Mouse (Mus musculus): ENCODE measurements around the gene Olfr462. TPM values are rescaled to one million over a fixed set of nuclear protein-coding genes. Genes with fewer than 3 reads are reported as not detected.

The Olfr462 gene
- polyA plus RNA-seq (2012; ENCODE audit: insufficient read depth, insufficient read length, missing spikeins) = not detected in 2 replicates

- Histone ChIP-seq H3K4me1 (ENCODE audit: control insufficient read depth, insufficient read depth, insufficient read length, low read length) (no peaks in the 10 kb centered on the region), H3K27ac (replicated peaks; ENCODE audit: low read depth, low read length) (no peak within 1 kb of the TSS), H3K4me3 (ENCODE audit: insufficient read depth, low read depth, low read length) (no peak within 1 kb of the TSS)
These were observed at the start of gene Olfr462 for GRCm38 (mm10) chr11:87892168-87892567. Olfr462 (minus strand) TSS chr11:87892268.

GRCm38 (mm10) chr11:87935467-87935866 is 43.4 kb upstream of the Olfr462 start:
- no peak overlapping the region for H3K27ac ChIP-seq (replicated peaks; ENCODE audit: low read depth, low read length)
- no peaks in the 10 kb centered on the region for H3K4me1 ChIP-seq (ENCODE audit: control insufficient read depth, insufficient read depth, insufficient read length, low read length)
- H3K4me3 ChIP-seq (ENCODE audit: insufficient read depth, low read depth, low read length) = no peak overlapping the region

GRCm38 (mm10) chr11:87933731-87934130 is 41.7 kb upstream of the Olfr462 start:
- H3K27ac ChIP-seq (replicated peaks; ENCODE audit: low read depth, low read length) = no peak overlapping the region
- no peaks in the 10 kb centered on the region for H3K4me1 ChIP-seq (ENCODE audit: control insufficient read depth, insufficient read depth, insufficient read length, low read length)
- no peak overlapping the region for H3K4me3 ChIP-seq (ENCODE audit: insufficient read depth, low read depth, low read length)

GRCm38 (mm10) chr11:87930348-87930747 is 38.3 kb upstream of the Olfr462 start:
- Histone ChIP-seq H3K27ac (replicated peaks; ENCODE audit: low read depth, low read length) (no peak overlapping the region), H3K4me1 (ENCODE audit: control insufficient read depth, insufficient read depth, insufficient read length, low read length) (no peaks in the 10 kb centered on the region), H3K4me3 (ENCODE audit: insufficient read depth, low read depth, low read length) (no peak overlapping the region)

GRCm38 (mm10) chr11:87920966-87921365 is 28.9 kb upstream of the Olfr462 start, which contains the start of gene Olfr464:
Olfr464 (minus strand) TSS chr11:87920967.
- Histone ChIP-seq H3K4me3 (ENCODE audit: insufficient read depth, low read depth, low read length) (no peak within 1 kb of the TSS), H3K27ac (replicated peaks; ENCODE audit: low read depth, low read length) (no peak within 1 kb of the TSS), H3K4me1 (ENCODE audit: control insufficient read depth, insufficient read depth, insufficient read length, low read length) (no peaks in the 10 kb centered on the region)

- Histone ChIP-seq H3K27ac (replicated peaks; ENCODE audit: low read depth, low read length) (no peak overlapping the region), H3K4me1 (ENCODE audit: control insufficient read depth, insufficient read depth, insufficient read length, low read length) (no peaks in the 10 kb centered on the region), H3K4me3 (ENCODE audit: insufficient read depth, low read depth, low read length) (no peak overlapping the region)
These were observed 28.2 kb upstream of the Olfr462 start for GRCm38 (mm10) chr11:87920301-87920700.

GRCm38 (mm10) chr11:87916005-87916404 is 23.9 kb upstream of the Olfr462 start:
- H3K4me1 ChIP-seq (ENCODE audit: control insufficient read depth, insufficient read depth, insufficient read length, low read length) = no peaks in the 10 kb centered on the region
- H3K4me3 ChIP-seq (ENCODE audit: insufficient read depth, low read depth, low read length) = no peak overlapping the region
- H3K27ac ChIP-seq (replicated peaks; ENCODE audit: low read depth, low read length) = no peak overlapping the region

GRCm38 (mm10) chr11:87904331-87904730 is 12.3 kb upstream of the Olfr462 start:
- Histone ChIP-seq H3K27ac (replicated peaks; ENCODE audit: low read depth, low read length) (no peak overlapping the region), H3K4me3 (ENCODE audit: insufficient read depth, low read depth, low read length) (no peak overlapping the region), H3K4me1 (ENCODE audit: control insufficient read depth, insufficient read depth, insufficient read length, low read length) (no peaks in the 10 kb centered on the region)

GRCm38 (mm10) chr11:87897287-87897686 is 5.2 kb upstream of the Olfr462 start, which contains the start of gene Olfr463:
Olfr463 (minus strand) TSS chr11:87897387.
- Histone ChIP-seq H3K27ac (replicated peaks; ENCODE audit: low read depth, low read length) (no peak within 1 kb of the TSS), H3K4me3 (ENCODE audit: insufficient read depth, low read depth, low read length) (no peak within 1 kb of the TSS), H3K4me1 (ENCODE audit: control insufficient read depth, insufficient read depth, insufficient read length, low read length) (no peaks in the 10 kb centered on the region)

GRCm38 (mm10) chr11:87884856-87885255 is 7.2 kb downstream of the Olfr462 start:
- Histone ChIP-seq H3K27ac (replicated peaks; ENCODE audit: low read depth, low read length) (no peak overlapping the region), H3K4me3 (ENCODE audit: insufficient read depth, low read depth, low read length) (no peak overlapping the region)

GRCm38 (mm10) chr11:87883493-87883892 is 8.6 kb downstream of the Olfr462 start:
- no peaks in the 10 kb centered on the region for H3K4me1 ChIP-seq (ENCODE audit: control insufficient read depth, insufficient read depth, insufficient read length, low read length)
- H3K4me3 ChIP-seq (ENCODE audit: insufficient read depth, low read depth, low read length) = no peak overlapping the region
- H3K27ac ChIP-seq (replicated peaks; ENCODE audit: low read depth, low read length) = no peak overlapping the region

More at GRCm38 (mm10) chr11:87884856-87885255, 7.2 kb downstream of the Olfr462 start:
- H3K4me1 ChIP-seq (ENCODE audit: control insufficient read depth, insufficient read depth, insufficient read length, low read length) = no peaks in the 10 kb centered on the region

- Histone ChIP-seq H3K4me3 (ENCODE audit: insufficient read depth, low read depth, low read length) (no peak overlapping the region), H3K4me1 (ENCODE audit: control insufficient read depth, insufficient read depth, insufficient read length, low read length) (no peaks in the 10 kb centered on the region), H3K27ac (replicated peaks; ENCODE audit: low read depth, low read length) (no peak overlapping the region)
These were observed 10.4 kb downstream of the Olfr462 start for GRCm38 (mm10) chr11:87881714-87882113.

- Histone ChIP-seq H3K4me3 (ENCODE audit: insufficient read depth, low read depth, low read length) (no peak overlapping the region), H3K27ac (replicated peaks; ENCODE audit: low read depth, low read length) (no peak overlapping the region), H3K4me1 (ENCODE audit: control insufficient read depth, insufficient read depth, insufficient read length, low read length) (no peaks in the 10 kb centered on the region)
These were observed 12.2 kb downstream of the Olfr462 start for GRCm38 (mm10) chr11:87879826-87880225.

GRCm38 (mm10) chr11:87875436-87875835 is 16.6 kb downstream of the Olfr462 start, which contains the start of gene Epx:
Epx (minus strand) TSS chr11:87875536.
- H3K27ac ChIP-seq (replicated peaks; ENCODE audit: low read depth, low read length) = no peak within 1 kb of the TSS
- no peak within 1 kb of the TSS for H3K4me3 ChIP-seq (ENCODE audit: insufficient read depth, low read depth, low read length)
- H3K4me1 ChIP-seq (ENCODE audit: control insufficient read depth, insufficient read depth, insufficient read length, low read length) = no peaks in the 10 kb centered on the region

- H3K4me1 ChIP-seq (ENCODE audit: control insufficient read depth, insufficient read depth, insufficient read length, low read length) = no peaks in the 10 kb centered on the region
- no peak overlapping the region for H3K27ac ChIP-seq (replicated peaks; ENCODE audit: low read depth, low read length)
- no peak overlapping the region for H3K4me3 ChIP-seq (ENCODE audit: insufficient read depth, low read depth, low read length)
These were observed 20.3 kb downstream of the Olfr462 start for GRCm38 (mm10) chr11:87871766-87872165.

GRCm38 (mm10) chr11:87870096-87870495 is 22.0 kb downstream of the Olfr462 start:
- no peak overlapping the region for H3K27ac ChIP-seq (replicated peaks; ENCODE audit: low read depth, low read length)
- H3K4me3 ChIP-seq (ENCODE audit: insufficient read depth, low read depth, low read length) = no peak overlapping the region
- H3K4me1 ChIP-seq (ENCODE audit: control insufficient read depth, insufficient read depth, insufficient read length, low read length) = no peaks in the 10 kb centered on the region
